Mouse (Mus musculus): Measurements from ENCODE around the gene Inf2.

- TF ChIP-seq CTCF (IDR thresholded peaks at IDR 0.05; ENCODE audit: low read depth) (no peak), EP300 (IDR thresholded peaks at IDR 0.05; ENCODE audit: low read depth) (no peak)
These were observed 4.6 kb downstream of the Inf2 start for GRCm38 (mm10) chr12:112592985-112593734.
